Mouse (Mus musculus) cortical plate, adult 2 months (tissue): ENCODE data around the gene Endod1.

ENCODE experiments used
- CTCF ChIP-seq: fragments of 200-500 bp; IDR thresholded peaks from 2 replicates; pipeline ENCODE4 v1.5.1; 2011; ENCODE audit warnings: mild to moderate bottlenecking, control low read depth, low read length; ENCODE audit not compliant: insufficient read depth; ENCODE audit errors: extremely low read depth
- POLR2A ChIP-seq: fragments of 200-500 bp; IDR thresholded peaks from 2 replicates; pipeline ENCODE4 v1.6.1; 2011; ENCODE audit warnings: mild to moderate bottlenecking, low read length, control low read depth; ENCODE audit not compliant: insufficient read depth; ENCODE audit errors: extremely low read depth

DNA sequence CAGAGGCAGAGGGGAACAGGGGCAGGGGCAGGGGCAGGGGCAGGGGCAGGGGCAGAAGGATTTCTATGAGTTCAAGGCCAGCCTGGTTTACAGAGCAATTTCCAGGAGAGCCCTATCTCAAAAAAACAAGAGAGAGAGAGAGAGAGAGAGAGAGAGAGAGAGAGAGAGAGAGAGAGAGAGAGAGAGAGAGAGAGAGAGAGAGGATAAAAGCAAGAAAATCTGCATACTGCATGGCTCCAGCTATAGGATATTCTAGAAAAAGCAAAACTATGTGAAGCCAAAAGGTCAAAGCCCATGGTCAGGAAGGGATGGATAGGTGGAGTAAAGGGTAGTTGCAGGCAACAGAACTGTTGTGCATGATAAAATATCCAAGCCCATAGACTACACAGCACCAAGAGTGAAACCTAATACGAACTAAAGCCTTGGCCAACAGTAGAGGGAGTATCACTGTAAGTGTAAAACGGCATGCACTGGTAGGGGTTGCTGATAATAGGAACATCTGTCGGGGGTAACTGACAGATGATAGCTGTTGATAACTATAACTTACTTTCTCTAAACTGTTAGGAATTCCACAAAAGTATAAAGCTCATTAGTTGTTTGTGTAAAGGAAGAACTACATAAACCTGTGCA lies 15.6 kb upstream of the Endod1 start:
- no peak for TF ChIP-seq CTCF
- no peak for TF ChIP-seq POLR2A
